Mouse (Mus musculus): Measurements from ENCODE around the gene Tyr. TPM values are rescaled to one million over a fixed set of nuclear protein-coding genes. Genes with fewer than 3 reads are reported as not detected.

Tyr gene
- polyA plus RNA-seq, 1 experiment from 2014 or later: 0.03 TPM

Other genes starting within 250 kb of the Tyr start
- 4.7 and 6.0 TPM in 2 replicates for gene Nox4, start 247.4 kb downstream of the Tyr start, polyA plus RNA-seq (2014; fragmentation: Nextera tagmentation; extraction: Ambion mirVana)
- 0.04 TPM in 1 of 2 replicates, not detected in the other for gene Grm5, start 90.7 kb upstream of the Tyr start, polyA plus RNA-seq (2014; fragmentation: Nextera tagmentation; extraction: Ambion mirVana)

Measured in limb, embryonic 11.5 days (tissue).